In the genomic region with DNA sequence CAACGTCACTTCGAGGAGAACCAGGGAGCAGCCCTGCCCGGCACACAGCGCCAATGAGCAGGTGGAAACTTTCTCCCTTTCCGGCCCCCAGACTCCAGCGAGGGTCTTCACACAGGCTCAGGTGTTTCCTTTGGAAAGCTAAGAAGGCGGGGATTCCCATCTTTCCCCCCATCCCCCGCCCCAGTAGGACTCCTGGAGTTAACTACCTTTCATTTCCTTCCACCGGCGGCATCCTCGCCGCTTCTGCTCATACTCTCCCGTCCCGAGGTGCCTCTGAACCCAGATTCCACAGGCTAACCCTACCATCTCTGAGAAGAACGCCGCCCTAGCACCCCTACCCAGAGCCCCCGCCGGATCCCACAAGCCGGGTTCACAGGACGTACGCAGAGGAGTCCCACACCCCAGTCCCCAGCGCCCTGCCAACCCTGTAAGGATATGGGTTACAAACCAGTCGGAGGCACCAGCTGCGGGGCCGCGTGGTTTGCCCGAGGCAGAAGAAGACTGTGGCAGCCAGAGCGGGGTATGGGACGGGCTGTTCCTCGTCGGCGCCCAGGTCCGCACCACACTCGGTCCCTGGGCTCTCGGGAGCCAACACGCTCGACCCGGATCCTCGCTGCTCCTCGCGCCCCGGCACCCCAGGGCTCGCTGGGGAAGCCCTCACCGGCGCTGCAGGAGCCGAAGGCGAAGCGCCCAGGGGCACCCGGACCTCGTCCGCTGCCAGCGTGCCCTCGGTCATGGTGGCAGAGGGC, we compare ENCODE assay signal across 7 mouse cellular contexts. TPM values are rescaled to one million over a fixed set of nuclear protein-coding genes. Genes with fewer than 3 reads are reported as not detected.
DNase-seq lines count a peak whose midpoint lies in the region; ATAC-seq lines count a peak whose summit lies in the region.

No protein-coding gene starts in this region.

- 2% methylated on average over 47 of the region's 53 CpGs for WGBS in forebrain, embryonic 14.5 days

- H3K4me1 ChIP-seq in forebrain, embryonic 14.5 days (ENCODE audit: control insufficient read depth, insufficient read depth, low read length), result peaks cover 9% of the 10 kb centered on the region

- H3K4me2 ChIP-seq in forebrain, embryonic 14.5 days (ENCODE audit: low read length), result peak overlapping the region; percentile 93

- no peaks in the 10 kb centered on the region for H3K36me3 ChIP-seq in forebrain, embryonic 14.5 days (ENCODE audit: control insufficient read depth, insufficient read depth, low read length)

- peak overlapping the region; percentile 86 for H3K9ac ChIP-seq in forebrain, embryonic 14.5 days (ENCODE audit: low read length)

- intact Hi-C loops in left cerebral cortex, postnatal 36 days (cut with DNase I), result loop anchor here (2.0 to 5.0 kb wide), 2 partner anchors 26 to 35 kb away; no protein-coding TSS in a partner anchor
- intact Hi-C loops in left cerebral cortex, postnatal 4 days (cut with DNase I), result no loop called here

- H3K27ac ChIP-seq in forebrain, embryonic 14.5 days (ENCODE audit: low read depth, low read length), result peak overlapping the region; percentile 72

- no peaks in the 10 kb centered on the region for H3K9me3 ChIP-seq in forebrain, embryonic 14.5 days (replicated peaks; ENCODE audit: control insufficient read depth, low read length)

- H3K27me3 ChIP-seq in forebrain, embryonic 14.5 days (replicated peaks; ENCODE audit: control insufficient read depth, insufficient read depth, low read length), result peaks cover 11% of the 10 kb centered on the region; the same call in 1 of the 2 replicates

- H3K4me3 ChIP-seq in forebrain, embryonic 14.5 days (ENCODE audit: low read depth, low read length), result peak overlapping the region; percentile 72

- DNase-seq in left cerebral cortex, postnatal 36 days (ENCODE audit: low spot score in 2 of 2), result peak; percentile 39 to 66
- no peak for DNase-seq in left cerebral cortex, adult 11 months (ENCODE audit: low spot score)
- DNase-seq in embryo, embryonic 10 days (ENCODE audit: low spot score), result peak; percentile 28
- DNase-seq in forebrain, embryonic 14.5 days (ENCODE audit: low spot score), result peak; percentile 54
- DNase-seq in kidney, postnatal 25 days, result peak; percentile 4 to 37
- peak; percentile 61 for DNase-seq in neural tube, embryonic 10.5 days (ENCODE audit: extremely low spot score, low spot score)
- no peak for DNase-seq in left cerebral cortex, postnatal 4 days

- peak; percentile 27; the same call in 1 of the 2 replicates for ATAC-seq in forebrain, embryonic 14.5 days

RNA-seq across cellular contexts. Expression of a gene that starts 1.0 kb away (rescaled TPM):
- total RNA-seq in left cerebral cortex, postnatal 36 days (2021), result 10 to 100 TPM; 29.7 to 53.7 TPM
- polyA plus RNA-seq in forebrain, embryonic 14.5 days (2014; fragmentation: Nextera tagmentation; extraction: Ambion mirVana), result 5.5 and 11.0 TPM in 2 replicates
- 100 to 1,000 TPM in 1 of 2 experiments, 10 to 100 TPM in 1; 96.9 to 103 TPM for total RNA-seq in left cerebral cortex, postnatal 4 days (2021)

RNA-seq across cellular contexts. Expression of a gene that starts 21.8 kb away (rescaled TPM):
- 1 to 10 TPM; 1.8 to 3.5 TPM for total RNA-seq in left cerebral cortex, postnatal 36 days (2021)
- polyA plus RNA-seq in forebrain, embryonic 14.5 days (2014; fragmentation: Nextera tagmentation; extraction: Ambion mirVana), result 1.2 and 1.4 TPM in 2 replicates
- 1 to 10 TPM in 1 of 2 experiments, under 1 TPM in 1; 0.70 to 1.6 TPM for total RNA-seq in left cerebral cortex, postnatal 4 days (2021)

Comparison
In these comparisons a context has a peak if more than half of its experiments do, and no peak if none do; other contexts are left out.
1. DNase-seq: peak in left cerebral cortex, postnatal 36 days (2 of 2), embryo, embryonic 10 days (single experiment), forebrain, embryonic 14.5 days (single experiment), kidney, postnatal 25 days (2 of 2) and neural tube, embryonic 10.5 days (single experiment); none in left cerebral cortex, adult 11 months (single experiment) and left cerebral cortex, postnatal 4 days (single experiment).